Mouse (Mus musculus): ENCODE measurements around the gene Col9a2.

DNA sequence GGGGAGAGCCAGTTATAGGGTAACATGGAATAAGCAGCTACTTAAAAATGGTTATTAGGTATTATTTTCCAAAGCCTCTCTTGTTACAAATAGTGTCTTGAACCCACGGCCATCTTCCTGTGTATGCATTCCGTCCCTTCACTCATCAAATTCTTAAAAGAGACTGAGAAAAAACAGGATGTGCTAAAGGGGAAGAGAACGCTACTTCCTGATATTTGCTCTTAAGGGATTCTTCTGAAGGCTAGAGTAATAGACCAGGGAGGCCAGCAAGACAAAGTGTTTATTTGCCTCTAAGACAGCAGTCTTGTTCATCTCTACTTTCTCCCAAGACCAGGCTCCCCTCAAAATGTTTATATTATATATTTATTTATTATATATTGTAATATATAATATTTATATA is 20.9 kb upstream of the Col9a2 start:
- TF ChIP-seq CTCF (IDR thresholded peaks at IDR 0.05; ENCODE audit: low read depth, low read length) (no peak), POLR2A (IDR thresholded peaks at IDR 0.05; ENCODE audit: extremely low read depth, insufficient read depth, low read length) (no peak)
